Mouse (Mus musculus): Measurements from ENCODE around the gene Themis2. TPM values are rescaled to one million over a fixed set of nuclear protein-coding genes. Genes with fewer than 3 reads are reported as not detected.
A peak's percentile ranks its signal among the peaks of the same experiment; 100 is the strongest.
"Not testable (repeated sequence)": the region's sequence is repeated elsewhere in the genome, so short reads cannot be mapped to it uniquely, and the experiment has no call there.

The Themis2 gene
- total RNA-seq, 1 experiment from 2014 or later, result 9.8 TPM

DNA sequence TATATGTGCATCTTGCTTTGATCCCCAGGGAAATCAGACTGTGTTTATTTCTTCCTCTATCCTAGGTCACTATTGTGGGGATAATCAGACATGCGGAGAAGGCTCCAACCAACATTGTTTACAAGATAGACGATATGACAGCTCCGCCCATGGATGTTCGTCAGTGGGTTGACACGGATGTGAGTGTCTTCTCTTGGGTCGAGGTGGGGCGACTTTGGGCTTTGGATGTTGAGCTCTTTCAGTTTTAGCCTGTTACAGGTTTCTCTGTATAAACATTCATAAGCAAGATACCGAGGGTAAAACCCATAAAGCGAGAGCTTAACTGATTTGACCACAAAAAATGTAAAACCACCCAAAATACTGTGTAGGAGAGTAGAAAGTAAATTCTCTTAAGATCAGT, 24.4 kb downstream of the Themis2 start:
- no peak for ATAC-seq (replicated peaks in 1 of 2; ENCODE audit: insufficient read depth in 1 of 2, low FRiP score in 2 of 2, low TSS enrichment in 1 of 2, low read depth in 1 of 2, poor library complexity in 2 of 2, severe bottlenecking in 2 of 2)

DNA sequence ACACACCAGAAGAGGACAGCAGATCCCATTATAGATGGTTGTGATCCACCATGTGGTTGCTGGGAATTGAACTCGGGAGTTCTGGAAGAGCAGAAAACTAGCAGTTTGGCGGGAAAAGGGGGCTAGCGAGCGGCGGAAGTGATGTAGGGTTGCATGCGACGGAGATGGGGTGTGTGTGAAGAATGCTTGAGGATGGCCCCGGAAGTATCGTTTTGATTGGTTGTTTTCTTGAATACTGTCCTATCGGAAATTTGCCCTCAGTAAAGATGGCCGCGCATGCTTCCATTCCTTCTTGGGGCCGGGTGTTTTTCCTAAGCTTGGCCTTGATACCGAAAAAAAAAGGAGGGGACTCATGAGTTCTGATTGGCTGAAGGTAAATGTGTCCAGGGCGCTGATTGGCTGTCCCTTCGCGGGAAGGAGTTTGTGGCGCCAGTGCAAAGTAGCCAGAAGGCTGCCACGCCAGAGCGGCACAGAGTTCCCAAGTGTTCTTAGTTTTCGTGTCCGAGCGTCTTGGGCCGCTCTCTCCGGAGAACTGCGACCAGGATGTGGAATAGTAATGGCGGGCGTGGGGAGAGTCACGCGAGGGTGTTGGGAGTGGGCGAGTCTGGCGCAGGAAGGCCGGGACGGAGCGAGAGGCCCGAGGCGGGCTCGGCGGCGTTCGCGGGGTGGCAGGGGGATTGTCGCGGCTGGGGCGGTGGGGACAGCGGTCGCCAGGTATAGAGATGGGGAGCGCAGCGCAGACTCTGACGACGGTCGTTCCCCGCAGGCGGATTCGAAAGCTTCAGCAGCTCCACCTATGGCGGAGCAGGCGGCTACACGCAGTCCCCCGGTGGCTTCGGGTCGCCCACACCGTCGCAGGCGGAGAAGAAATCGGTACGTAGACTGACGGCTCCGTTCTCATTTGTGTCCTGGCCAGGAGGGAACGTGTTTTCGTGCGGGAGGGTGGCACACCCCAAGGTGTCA, 28.0 kb downstream of the Themis2 start, which contains the start of gene Rpa2:
Rpa2 (plus strand) TSS at position 419 of the 963 bp plus-strand sequence.
- peak; percentile 98 for ATAC-seq (replicated peaks in 1 of 2; ENCODE audit: insufficient read depth in 1 of 2, low FRiP score in 2 of 2, low TSS enrichment in 1 of 2, low read depth in 1 of 2, poor library complexity in 2 of 2, severe bottlenecking in 2 of 2)

DNA sequence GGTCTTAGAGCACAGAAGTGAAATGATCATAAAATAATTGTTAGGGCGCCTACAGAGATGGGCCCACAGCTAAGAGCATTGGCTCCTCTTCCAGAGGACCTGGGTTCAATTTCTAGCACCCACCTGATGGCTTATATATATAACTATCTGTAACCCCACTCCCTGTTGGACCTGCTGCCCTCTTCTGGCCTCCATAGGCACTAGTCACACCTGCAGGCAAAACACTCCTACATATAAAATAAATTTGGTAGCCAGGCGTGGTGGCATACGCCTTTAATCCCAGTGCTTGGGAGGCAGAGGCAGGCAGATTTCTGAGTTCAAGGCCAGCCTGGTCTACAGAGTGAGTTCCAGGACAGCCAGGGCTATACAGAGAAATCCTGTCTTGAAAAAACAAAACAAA, 33.1 kb downstream of the Themis2 start:
- ATAC-seq (replicated peaks in 1 of 2; ENCODE audit: insufficient read depth in 1 of 2, low FRiP score in 2 of 2, low TSS enrichment in 1 of 2, low read depth in 1 of 2, poor library complexity in 2 of 2, severe bottlenecking in 2 of 2), result not testable (repeated sequence)

DNA sequence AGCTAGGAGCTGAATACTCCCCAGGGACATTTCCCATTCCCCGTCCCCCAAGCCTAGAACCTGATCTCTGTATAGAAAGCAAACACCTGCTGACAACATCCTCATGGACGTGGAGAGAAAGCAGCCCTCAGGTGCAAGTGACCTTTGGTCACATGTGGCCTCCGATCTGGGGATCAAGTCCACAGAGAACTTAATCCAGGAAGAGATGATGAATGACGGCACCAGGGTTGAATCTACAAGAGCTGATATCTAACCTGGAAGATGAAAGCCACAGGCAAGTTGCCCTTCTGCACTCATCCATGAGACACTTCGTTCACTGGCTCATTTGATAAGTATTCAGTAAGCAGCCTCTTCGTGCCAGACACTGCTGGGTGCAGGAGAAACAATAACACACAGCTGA, 33.6 kb downstream of the Themis2 start:
- ATAC-seq (replicated peaks in 1 of 2; ENCODE audit: insufficient read depth in 1 of 2, low FRiP score in 2 of 2, low TSS enrichment in 1 of 2, low read depth in 1 of 2, poor library complexity in 2 of 2, severe bottlenecking in 2 of 2), result no peak

DNA sequence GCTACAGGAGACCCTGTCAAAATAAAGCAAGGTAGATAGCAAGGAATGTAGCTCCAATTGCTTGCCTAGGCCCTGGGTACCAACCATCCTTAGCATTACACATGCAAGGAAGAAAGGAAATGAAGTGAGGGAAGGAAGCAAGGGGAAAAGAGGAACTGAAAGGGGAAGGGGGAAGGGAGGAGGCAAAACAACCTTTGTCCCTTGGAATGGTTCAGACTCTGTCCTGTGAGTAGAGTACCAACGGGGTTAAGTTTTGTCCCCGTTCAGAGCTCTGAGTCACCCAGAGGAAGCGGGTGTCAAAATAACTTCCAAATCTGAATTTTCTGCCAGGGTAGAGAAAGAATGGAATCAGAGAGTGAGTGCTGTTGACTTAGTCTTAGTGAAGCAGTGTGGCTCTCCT, 35.9 kb downstream of the Themis2 start:
- ATAC-seq (replicated peaks in 1 of 2; ENCODE audit: insufficient read depth in 1 of 2, low FRiP score in 2 of 2, low TSS enrichment in 1 of 2, low read depth in 1 of 2, poor library complexity in 2 of 2, severe bottlenecking in 2 of 2), result no peak

DNA sequence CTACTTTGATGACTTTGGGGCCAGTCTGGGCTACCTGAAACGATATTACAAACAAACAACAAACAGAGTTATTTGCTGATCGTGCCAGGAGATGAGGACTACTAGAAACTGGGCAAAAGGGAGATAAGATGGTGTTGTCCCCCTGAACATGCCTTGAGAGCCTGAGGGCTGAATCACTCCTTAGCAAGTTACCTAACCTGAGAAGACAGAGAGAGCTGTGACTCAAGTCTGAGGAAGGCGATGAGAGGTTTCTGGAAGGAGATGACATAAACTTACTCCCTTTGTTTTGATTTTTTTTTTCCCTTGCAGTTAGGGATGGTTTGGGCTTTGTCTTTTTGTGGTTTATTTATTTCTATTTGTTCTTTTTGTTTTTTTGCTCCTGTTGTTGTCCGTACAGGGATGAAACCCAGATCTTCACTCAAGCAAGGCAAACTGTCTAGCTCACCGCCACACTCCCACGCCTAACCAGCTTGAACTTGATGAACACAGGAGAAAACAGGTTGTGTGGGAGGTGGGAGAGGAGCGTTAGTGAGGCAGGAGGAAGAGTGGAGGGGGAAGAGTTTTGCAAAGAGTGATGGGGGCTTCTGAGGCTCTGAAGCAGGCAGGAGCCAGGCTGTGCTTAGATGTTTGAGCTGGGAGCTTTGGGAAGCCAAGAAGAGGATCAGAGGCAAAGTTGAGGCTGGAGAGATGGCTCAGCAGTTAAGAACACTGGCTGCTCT, 38.4 kb downstream of the Themis2 start:
- ATAC-seq (replicated peaks in 1 of 2; ENCODE audit: insufficient read depth in 1 of 2, low FRiP score in 2 of 2, low TSS enrichment in 1 of 2, low read depth in 1 of 2, poor library complexity in 2 of 2, severe bottlenecking in 2 of 2), result no peak

DNA sequence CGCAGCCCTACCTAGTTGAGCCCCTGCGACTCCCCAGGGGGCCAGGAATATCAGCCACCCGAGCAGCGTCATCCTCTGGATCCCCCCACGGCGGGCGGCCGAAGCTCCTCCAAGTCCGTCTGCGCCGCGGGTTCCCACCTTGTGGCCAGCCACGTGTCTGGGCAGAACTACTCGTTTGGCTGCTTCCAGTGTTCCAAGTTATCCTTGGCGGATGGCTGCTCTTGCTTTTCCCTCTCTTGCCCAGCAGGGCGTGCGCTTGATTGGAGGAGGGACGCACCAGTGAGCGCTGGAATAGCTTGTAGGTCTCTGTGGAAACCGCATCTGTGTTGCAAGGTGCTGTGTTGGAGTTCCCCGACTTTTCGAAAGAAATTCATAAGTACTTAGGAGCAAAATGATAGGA, 39.2 kb downstream of the Themis2 start, which contains the start of gene Smpdl3b:
Smpdl3b (minus strand) TSS at position 279 of the 400 bp plus-strand sequence.
- ATAC-seq (replicated peaks in 1 of 2; ENCODE audit: insufficient read depth in 1 of 2, low FRiP score in 2 of 2, low TSS enrichment in 1 of 2, low read depth in 1 of 2, poor library complexity in 2 of 2, severe bottlenecking in 2 of 2), result peak; percentile 80 to 82

DNA sequence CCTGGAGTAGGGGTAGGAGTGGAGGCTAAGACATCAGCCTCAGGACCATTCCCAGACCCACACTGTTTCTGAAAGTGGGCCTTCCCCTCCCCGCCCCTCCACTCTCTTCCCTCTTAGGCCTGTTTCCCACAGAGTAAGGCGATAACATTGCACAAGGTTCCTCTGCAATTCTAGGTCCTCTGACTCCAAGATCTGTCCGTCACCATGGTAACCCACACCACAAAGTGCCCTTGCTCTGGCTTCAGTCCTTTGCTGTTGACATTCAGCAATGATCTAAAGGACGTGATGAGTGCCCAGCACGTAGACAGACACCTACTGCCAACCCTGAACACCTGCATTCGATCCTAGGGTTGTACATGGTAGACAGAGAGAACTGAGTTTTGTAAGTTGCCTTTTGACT, 43.2 kb downstream of the Themis2 start:
- peak in 1 of 2 experiments; percentile 21; a peak in 1 of 4 replicates for ATAC-seq (replicated peaks in 1 of 2; ENCODE audit: insufficient read depth in 1 of 2, low FRiP score in 2 of 2, low TSS enrichment in 1 of 2, low read depth in 1 of 2, poor library complexity in 2 of 2, severe bottlenecking in 2 of 2)

DNA sequence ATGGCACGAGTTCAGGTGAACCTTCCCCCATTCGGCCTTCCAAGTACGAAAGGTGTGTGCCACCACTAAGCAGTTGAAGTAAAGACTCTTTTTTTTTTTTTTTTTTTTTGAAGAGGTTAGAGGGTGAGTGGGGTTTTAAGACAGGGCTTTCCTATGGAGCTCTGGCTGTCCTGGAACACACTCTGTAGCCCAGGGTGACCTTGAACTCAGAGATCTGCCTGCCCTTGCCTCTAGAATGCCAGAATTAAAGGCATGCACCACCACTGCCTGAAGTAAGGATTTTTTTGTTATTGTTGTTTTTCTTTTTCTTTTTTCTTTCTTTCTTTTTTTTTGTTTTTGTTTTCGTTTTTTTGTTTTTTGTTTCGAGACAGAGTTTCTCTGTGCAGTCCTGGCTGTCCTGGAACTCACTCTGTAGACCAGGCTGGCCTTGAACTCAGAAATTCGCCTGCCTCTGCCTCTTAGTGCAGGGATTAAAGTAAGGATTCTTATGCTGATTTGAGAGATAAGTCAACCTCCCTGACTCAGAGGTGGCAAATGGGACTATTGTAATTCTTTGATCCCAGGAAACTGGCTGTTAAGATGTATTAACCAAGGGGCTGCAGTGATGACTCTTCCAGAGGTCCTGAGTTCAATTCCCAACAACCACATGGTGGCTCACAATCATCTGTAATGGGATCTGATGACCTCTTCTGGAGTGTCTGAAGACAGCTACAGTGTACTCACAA, 46.8 kb downstream of the Themis2 start:
- no peak for ATAC-seq (replicated peaks in 1 of 2; ENCODE audit: insufficient read depth in 1 of 2, low FRiP score in 2 of 2, low TSS enrichment in 1 of 2, low read depth in 1 of 2, poor library complexity in 2 of 2, severe bottlenecking in 2 of 2)

DNA sequence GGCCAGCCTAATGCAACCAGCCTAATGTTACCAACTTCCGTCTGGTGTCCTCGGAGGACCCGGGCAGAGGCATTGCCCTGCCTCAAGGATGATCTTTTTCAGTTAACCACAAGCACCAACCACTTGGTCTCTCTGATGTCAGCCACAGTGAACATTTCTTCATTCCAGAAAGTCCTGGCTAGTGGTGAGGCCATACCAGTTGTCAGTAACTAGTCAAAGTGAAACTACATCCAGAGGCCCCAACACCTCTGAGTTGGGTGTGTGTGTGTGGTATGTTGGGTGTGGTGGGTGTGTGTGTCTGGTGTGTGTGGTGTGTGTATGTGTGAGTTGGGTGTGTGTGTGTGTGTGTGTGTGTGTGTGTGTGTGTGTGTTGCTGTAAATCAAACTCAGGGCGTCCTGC, 47.4 kb downstream of the Themis2 start:
- ATAC-seq (replicated peaks in 1 of 2; ENCODE audit: insufficient read depth in 1 of 2, low FRiP score in 2 of 2, low TSS enrichment in 1 of 2, low read depth in 1 of 2, poor library complexity in 2 of 2, severe bottlenecking in 2 of 2), result peak; percentile 13 to 27; a peak in 1 of 4 replicates

DNA sequence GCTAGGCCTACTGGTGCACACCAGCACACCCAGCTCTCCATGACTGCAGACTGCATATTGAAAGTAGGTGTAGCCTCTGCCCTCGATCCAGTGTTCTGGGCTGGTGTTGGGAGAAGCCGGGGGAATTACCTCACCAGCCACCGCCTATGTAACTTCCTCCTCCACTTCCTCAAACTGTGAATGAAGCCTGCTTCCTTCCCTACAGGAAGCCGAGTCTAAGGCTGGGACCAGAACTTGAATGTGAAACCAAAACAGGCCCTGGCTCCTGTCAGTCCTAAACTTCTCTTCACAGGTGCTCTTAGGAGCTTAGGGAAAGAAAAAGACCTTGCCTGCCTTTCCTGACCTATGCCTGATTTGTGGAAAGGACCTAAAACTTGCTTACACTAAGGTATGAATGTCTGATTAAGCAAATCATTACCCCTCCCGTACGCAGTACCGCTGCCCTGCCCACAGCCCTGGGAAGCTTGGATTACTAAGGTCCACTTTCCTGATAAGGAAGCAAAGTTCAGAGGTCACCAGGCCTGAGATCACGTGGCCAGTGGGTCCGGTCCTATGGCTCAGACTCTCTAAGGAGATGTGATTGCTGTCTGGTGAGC, 48.4 kb downstream of the Themis2 start:
- peak; percentile 93 to 98 for ATAC-seq (replicated peaks in 1 of 2; ENCODE audit: insufficient read depth in 1 of 2, low FRiP score in 2 of 2, low TSS enrichment in 1 of 2, low read depth in 1 of 2, poor library complexity in 2 of 2, severe bottlenecking in 2 of 2)

DNA sequence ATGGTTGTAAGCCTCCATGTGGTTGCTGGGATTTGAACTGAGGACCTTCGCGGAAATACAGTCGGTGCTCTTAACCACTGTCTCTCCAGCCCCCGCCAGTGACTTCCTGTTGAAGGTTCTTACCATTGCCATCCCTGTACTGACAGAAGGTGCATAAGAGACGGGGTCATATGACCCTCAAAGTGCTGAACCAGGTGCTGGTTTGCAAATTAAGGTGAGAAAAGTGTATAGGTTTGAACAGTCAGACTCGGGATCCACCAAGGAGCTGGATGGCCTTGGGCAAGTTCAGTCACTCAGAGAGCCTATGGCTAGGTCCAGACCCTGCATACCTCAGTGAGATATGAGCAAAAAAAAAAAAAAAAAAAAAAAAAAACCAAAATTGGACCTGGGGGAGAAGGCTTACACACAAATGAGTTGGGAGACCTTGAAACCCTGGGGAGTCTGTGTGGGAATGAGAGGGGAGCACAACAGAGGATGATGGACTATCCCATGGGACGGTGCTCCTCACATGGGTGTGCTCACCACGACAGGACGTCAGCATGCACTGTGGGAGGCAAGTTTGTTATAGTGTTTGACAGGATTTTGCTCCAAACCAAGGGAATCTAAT, 49.2 kb downstream of the Themis2 start:
- ATAC-seq (replicated peaks in 1 of 2; ENCODE audit: insufficient read depth in 1 of 2, low FRiP score in 2 of 2, low TSS enrichment in 1 of 2, low read depth in 1 of 2, poor library complexity in 2 of 2, severe bottlenecking in 2 of 2), result no peak

DNA sequence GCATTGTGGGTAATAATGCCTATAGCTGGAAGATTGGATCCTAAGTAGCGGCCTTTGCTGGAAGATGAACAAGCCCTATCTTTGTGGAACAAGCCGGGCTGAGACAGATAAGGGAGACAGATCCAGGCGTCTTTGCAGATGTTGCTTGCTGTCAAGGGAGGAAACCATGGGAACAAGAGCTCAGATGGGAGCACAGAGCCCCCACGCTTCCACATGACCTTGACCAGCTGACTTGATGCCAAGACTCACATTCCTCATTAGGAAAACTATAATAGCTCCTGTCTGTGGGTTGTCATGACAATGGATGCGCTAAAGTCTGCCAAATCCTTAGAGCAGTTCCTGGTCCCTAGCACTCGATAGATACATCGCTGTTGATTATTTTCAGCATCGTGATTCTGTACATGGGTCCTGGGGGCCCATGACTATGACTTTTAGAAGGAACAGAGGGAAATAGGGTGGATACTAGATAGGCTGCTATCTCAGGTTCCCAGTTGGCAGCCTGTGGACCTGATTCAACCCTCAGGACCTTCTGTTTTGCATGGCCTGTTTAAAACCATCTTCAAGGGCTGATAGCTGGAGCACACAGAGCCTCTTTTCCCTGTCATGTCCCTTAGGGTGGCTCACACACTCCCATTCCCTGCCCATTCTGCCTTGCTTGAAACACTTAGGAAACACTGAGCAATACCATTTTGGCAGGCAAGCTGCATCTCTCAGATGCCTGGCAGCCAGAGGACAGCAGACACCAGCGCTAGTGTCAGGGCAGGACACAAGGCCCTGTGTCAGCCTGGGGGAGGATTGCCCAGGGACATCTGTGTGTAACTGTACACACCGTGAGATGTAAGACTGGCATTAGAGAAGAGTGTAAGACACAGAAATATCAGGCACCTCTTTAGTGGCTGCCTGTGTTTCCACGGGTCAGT, 51.9 kb downstream of the Themis2 start:
- no peak for ATAC-seq (replicated peaks in 1 of 2; ENCODE audit: insufficient read depth in 1 of 2, low FRiP score in 2 of 2, low TSS enrichment in 1 of 2, low read depth in 1 of 2, poor library complexity in 2 of 2, severe bottlenecking in 2 of 2)

DNA sequence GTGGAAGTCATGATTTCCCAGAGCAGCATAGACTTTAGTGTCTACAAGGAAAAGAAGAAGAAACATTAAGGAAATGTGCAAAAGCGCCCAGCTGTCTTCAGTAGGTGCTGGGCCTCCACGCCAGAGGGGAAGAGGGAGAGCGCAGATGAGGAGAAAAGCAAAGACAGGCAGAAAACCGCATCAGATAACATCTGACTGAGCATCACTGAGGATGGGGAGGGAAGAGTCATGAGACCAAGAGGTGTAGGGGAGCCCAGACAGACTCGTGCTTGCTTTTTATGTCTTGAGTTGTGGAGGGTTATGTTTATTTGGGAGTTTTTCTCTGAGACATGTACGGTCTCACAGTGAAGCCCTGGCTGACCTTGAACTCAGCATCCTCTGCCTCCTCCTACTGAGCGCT, 54.7 kb downstream of the Themis2 start:
- no peak for ATAC-seq (replicated peaks in 1 of 2; ENCODE audit: insufficient read depth in 1 of 2, low FRiP score in 2 of 2, low TSS enrichment in 1 of 2, low read depth in 1 of 2, poor library complexity in 2 of 2, severe bottlenecking in 2 of 2)

DNA sequence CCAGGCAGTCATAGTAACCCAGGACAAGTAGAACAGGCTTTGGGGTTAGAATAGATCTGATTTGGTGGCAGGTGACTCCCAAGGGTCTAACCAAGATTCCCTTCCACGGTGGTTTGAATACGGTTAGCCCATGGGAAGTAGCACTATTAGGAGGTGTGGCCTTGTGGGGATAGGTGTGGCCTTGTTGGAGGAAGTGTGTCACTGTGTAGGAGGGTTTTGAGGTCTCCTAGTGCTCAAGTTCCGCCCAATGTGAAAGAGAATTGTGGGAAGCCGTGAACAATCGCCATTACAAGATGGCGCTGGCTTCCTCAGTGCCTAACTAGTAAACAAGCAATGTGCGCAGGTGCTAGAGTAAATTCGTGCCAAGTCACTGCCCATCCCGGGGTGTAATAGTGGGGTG, 59.0 kb downstream of the Themis2 start:
- ATAC-seq (replicated peaks in 1 of 2; ENCODE audit: insufficient read depth in 1 of 2, low FRiP score in 2 of 2, low TSS enrichment in 1 of 2, low read depth in 1 of 2, poor library complexity in 2 of 2, severe bottlenecking in 2 of 2), result not testable (repeated sequence)

DNA sequence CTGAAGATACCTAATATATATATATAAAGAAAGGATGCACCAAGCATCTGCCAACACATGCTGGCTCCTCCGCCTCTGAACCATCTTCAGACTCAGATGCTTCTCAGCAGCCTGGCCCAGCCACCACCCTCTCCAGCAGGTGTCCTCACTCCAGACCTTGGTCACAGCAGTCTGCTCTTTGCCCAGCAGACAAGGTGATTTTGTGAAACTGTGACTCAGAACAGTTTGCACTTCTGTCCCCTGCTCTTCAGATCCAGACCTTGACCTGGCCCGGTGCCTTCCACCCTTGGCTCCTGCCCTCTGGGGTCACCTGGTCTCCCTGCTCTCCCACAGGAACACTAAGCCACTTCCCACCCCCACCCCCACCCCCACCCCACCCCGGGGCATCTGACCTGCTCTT, 60.3 kb downstream of the Themis2 start:
- no peak for ATAC-seq (replicated peaks in 1 of 2; ENCODE audit: insufficient read depth in 1 of 2, low FRiP score in 2 of 2, low TSS enrichment in 1 of 2, low read depth in 1 of 2, poor library complexity in 2 of 2, severe bottlenecking in 2 of 2)
